Mouse (Mus musculus): ENCODE measurements at regions not wholly inside any gene's neighbourhood (a gene's known extent, or its start where the extent isn't known, plus 50 kb on each side); places are given as distances from the start of the nearest gene placed in this dataset.

GRCm38 (mm10) chr2:169389611-169390010 is 197.9 kb downstream of the Gm11011 start:
- Histone ChIP-seq H3K9me3 (no peaks in the 10 kb centered on the region), H3K27me3 (no peaks in the 10 kb centered on the region), H3K36me3 (no peaks in the 10 kb centered on the region), H3K27ac (no peak overlapping the region), H3K9ac (replicated peaks) (no peak overlapping the region), H3K4me1 (replicated peaks) (peaks cover 15% of the 10 kb centered on the region), H3K4me2 (replicated peaks) (no peak overlapping the region), H3K4me3 (replicated peaks) (no peak overlapping the region)
- 80% methylated on average over 4 of the region's 4 CpGs for WGBS
- ATAC-seq: no peak

- no peak for ATAC-seq
- Histone ChIP-seq H3K4me2 (replicated peaks) (no peak overlapping the region), H3K4me1 (replicated peaks) (peaks cover 15% of the 10 kb centered on the region), H3K27ac (no peak overlapping the region), H3K9me3 (no peaks in the 10 kb centered on the region), H3K9ac (replicated peaks) (no peak overlapping the region), H3K27me3 (no peaks in the 10 kb centered on the region), H3K36me3 (no peaks in the 10 kb centered on the region), H3K4me3 (replicated peaks) (no peak overlapping the region)
- WGBS: 68% methylated on average over 8 of the region's 8 CpGs
These were observed 199.0 kb downstream of the Gm11011 start for GRCm38 (mm10) chr2:169388569-169388968.

DNA sequence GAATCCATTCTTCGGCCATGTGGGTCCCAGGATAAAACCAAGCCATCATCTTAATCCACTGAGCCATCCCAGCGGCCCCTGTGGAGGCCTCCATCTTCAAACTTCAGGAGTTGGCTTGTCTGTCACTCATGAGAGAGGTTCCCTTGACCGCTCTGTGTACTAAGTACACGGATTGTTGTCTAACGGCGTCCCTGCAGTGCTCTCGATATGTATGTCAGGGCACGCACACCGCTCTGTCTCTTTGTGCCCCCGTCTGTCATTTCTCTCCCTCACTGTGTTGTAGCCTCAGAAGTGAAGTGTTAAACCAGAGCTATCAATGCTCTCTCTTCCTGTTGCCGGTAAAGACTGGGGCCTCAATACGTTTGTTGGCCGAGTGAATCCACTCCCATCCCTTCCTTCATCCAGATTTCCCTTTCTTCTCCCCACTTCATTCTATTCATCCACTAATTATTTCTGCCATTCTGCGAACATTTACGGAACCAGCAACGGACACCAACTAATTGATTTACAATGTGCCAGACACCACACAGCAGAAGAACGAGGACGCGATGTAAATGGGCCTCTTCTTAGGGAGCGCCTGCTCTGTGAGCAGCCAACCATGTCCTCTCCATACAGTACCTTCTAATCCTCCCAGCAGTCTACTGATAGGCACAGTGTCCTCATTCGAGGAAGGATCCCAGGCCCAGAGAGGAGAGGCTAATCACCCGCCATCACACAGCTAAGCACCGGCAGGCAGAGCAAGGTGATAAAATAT is 199.6 kb downstream of the Gm11011 start:
- Histone ChIP-seq H3K4me3 (replicated peaks) (no peak overlapping the region), H3K27me3 (no peaks in the 10 kb centered on the region), H3K9ac (replicated peaks) (no peak overlapping the region), H3K9me3 (no peaks in the 10 kb centered on the region), H3K27ac (no peak overlapping the region), H3K36me3 (no peaks in the 10 kb centered on the region), H3K4me1 (replicated peaks) (peaks cover 15% of the 10 kb centered on the region), H3K4me2 (replicated peaks) (no peak overlapping the region)
- ATAC-seq: peak; percentile 72
- 32% methylated on average over 23 of the region's 23 CpGs for WGBS

DNA sequence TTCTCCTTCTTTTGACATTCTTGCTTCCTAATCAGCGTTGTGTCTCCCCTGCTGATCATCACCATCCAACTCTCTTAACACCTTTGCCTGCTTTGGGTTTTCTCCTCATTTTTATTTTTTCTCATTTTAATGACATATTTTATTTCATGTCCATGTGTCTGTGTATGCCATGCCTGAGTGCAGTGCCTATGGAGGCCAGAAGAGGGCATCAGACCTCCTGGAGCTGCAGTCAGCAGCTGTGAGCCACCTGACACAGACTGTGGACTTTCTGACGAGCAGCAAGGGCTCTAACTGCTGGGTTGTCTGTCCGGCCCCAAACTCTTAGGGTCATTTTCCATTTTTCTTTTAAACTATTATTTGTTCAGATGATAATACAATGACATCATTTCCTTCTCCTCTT is 203.8 kb downstream of the Gm11011 start:
- Histone ChIP-seq H3K36me3 (no peaks in the 10 kb centered on the region), H3K4me2 (replicated peaks) (no peak overlapping the region), H3K9ac (replicated peaks) (no peak overlapping the region), H3K4me3 (replicated peaks) (no peak overlapping the region), H3K9me3 (peaks cover 4% of the 10 kb centered on the region; the same call in 1 of the 2 replicates), H3K4me1 (replicated peaks) (peaks cover 9% of the 10 kb centered on the region), H3K27me3 (no peaks in the 10 kb centered on the region), H3K27ac (no peak overlapping the region)
- no peak for ATAC-seq
- 93% methylated on average over 3 of the region's 3 CpGs for WGBS

GRCm38 (mm10) chr2:169373069-169373468 is 214.5 kb downstream of the Gm11011 start:
- Histone ChIP-seq H3K27me3 (no peaks in the 10 kb centered on the region), H3K36me3 (no peaks in the 10 kb centered on the region), H3K4me2 (replicated peaks) (no peak overlapping the region), H3K9me3 (no peaks in the 10 kb centered on the region), H3K27ac (no peak overlapping the region), H3K4me3 (replicated peaks) (no peak overlapping the region), H3K9ac (replicated peaks) (no peak overlapping the region), H3K4me1 (replicated peaks) (no peaks in the 10 kb centered on the region)
- WGBS: 89% methylated on average over 7 of the region's 7 CpGs
- no peak for ATAC-seq

- Histone ChIP-seq H3K9ac (replicated peaks) (no peak overlapping the region), H3K36me3 (no peaks in the 10 kb centered on the region), H3K9me3 (no peaks in the 10 kb centered on the region), H3K4me2 (replicated peaks) (no peak overlapping the region), H3K27ac (no peak overlapping the region), H3K27me3 (no peaks in the 10 kb centered on the region), H3K4me3 (replicated peaks) (no peak overlapping the region), H3K4me1 (replicated peaks) (0 out of 2 replicates have a peak, but pooled peaks cover 11% of the 10 kb centered on the region)
- no peak for ATAC-seq
- 70% methylated on average over 4 of the region's 4 CpGs for whole genome bisulfite sequencing
These were observed 222.5 kb downstream of the Gm11011 start for GRCm38 (mm10) chr2:169365046-169365445.

DNA sequence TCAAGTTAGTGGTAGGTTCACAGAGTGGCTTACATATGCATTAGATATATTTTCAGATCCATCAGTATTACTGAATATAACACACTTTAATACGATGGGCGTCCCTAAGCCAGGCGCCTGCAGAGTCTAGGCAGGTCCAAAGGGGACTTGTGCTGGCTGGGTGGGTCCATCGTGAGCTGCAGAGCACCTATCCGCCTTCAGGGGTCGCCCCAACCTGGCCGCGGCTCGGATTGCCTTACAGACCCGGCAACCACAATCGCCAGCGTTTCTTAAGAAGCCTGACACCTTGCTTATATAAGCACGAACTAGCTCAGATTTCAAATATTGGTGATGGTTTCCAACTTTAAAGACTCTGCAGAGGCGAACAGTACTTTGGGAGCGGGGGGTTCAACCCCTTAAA is 227.3 kb downstream of the Gm11011 start:
- H3K36me3 ChIP-seq: no peaks in the 10 kb centered on the region
- 0 out of 2 replicates have a peak, but pooled peaks have one; percentile 45 for ATAC-seq

DNA sequence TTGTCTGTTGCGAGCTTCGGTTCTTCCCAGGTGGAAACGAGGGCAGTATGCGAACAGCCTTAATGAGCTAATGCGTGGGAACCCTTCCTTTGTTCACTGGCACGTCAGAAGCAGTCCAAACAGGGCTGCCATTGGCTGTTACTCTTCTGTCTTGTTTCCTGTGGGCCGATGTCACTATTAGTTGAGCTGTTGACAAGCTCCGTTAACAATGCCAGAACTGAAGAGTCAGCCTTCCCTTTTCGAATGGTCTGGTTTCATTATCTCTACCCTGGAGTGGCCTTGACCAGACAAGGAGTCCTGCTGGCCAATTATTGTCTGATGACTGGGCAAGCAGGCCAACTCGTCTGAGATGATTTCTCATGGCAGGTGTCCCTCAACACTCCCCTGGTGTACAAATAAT is 230.1 kb downstream of the Gm11011 start:
- Histone ChIP-seq H3K27ac (no peak overlapping the region), H3K4me3 (replicated peaks) (no peak overlapping the region), H3K27me3 (no peaks in the 10 kb centered on the region), H3K9me3 (no peaks in the 10 kb centered on the region), H3K4me2 (replicated peaks) (no peak overlapping the region), H3K36me3 (no peaks in the 10 kb centered on the region), H3K4me1 (replicated peaks) (0 out of 2 replicates have a peak, but pooled peaks cover 11% of the 10 kb centered on the region), H3K9ac (replicated peaks) (no peak overlapping the region)
- no peak for ATAC-seq
- WGBS: 55% methylated on average over 10 of the region's 10 CpGs

More for the DNA sequence above, 227.3 kb downstream of the Gm11011 start:
- H3K4me1 ChIP-seq (replicated peaks): 0 out of 2 replicates have a peak, but pooled peaks cover 11% of the 10 kb centered on the region
- no peak overlapping the region for H3K27ac ChIP-seq
- H3K9ac ChIP-seq (replicated peaks): no peak overlapping the region
- no peak overlapping the region for H3K4me3 ChIP-seq (replicated peaks)
- no peaks in the 10 kb centered on the region for H3K9me3 ChIP-seq
- H3K4me2 ChIP-seq (replicated peaks): peak overlapping the region; percentile 29; the same call in 1 of the 2 replicates
- 27% methylated on average over 15 of the region's 15 CpGs for WGBS
- H3K27me3 ChIP-seq: no peaks in the 10 kb centered on the region

GRCm38 (mm10) chr2:169351547-169351946 is 236.0 kb downstream of the Gm11011 start:
- no peak overlapping the region for H3K4me2 ChIP-seq (replicated peaks)
- H3K9ac ChIP-seq (replicated peaks): no peak overlapping the region
- H3K9me3 ChIP-seq: no peaks in the 10 kb centered on the region
- no peaks in the 10 kb centered on the region for H3K36me3 ChIP-seq
- no peak for ATAC-seq
- H3K4me1 ChIP-seq (replicated peaks): no peaks in the 10 kb centered on the region
- WGBS: 86% methylated on average over 7 of the region's 7 CpGs
- H3K27ac ChIP-seq: no peak overlapping the region
- H3K27me3 ChIP-seq: no peaks in the 10 kb centered on the region
- no peak overlapping the region for H3K4me3 ChIP-seq (replicated peaks)

- Histone ChIP-seq H3K27me3 (no peaks in the 10 kb centered on the region), H3K9me3 (no peaks in the 10 kb centered on the region), H3K9ac (replicated peaks) (no peak overlapping the region), H3K36me3 (no peaks in the 10 kb centered on the region), H3K4me1 (replicated peaks) (peaks cover 5% of the 10 kb centered on the region), H3K4me2 (replicated peaks) (no peak overlapping the region), H3K27ac (peak overlapping the region; percentile 35; the same call in 1 of the 2 replicates), H3K4me3 (replicated peaks) (no peak overlapping the region)
- WGBS: 27% methylated on average over 10 of the region's 10 CpGs
- peak; percentile 40; the same call in 1 of the 2 replicates for ATAC-seq
These were observed 241.4 kb downstream of the Gm11011 start for GRCm38 (mm10) chr2:169346107-169346506.

DNA sequence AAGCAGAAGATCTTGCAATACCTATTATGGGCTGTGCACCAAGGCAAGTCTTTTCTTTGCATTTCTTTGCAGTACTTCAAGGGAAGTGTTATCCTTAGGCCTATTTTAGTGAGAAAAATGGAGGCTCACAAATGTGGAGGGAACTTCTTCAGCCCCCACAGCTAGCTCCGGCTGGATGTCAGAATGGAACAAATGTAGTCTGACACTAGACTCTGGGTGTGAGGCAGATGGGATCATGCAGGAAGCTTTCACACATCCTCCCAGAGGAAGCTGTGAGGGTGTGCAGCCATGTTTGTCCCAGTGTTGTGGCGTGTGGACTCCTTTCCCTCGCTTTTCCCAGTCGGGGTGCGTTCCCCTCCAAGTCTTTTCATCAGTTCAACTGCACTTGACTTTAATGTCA is 268.0 kb downstream of the Gm11011 start:
- H3K36me3 ChIP-seq: no peaks in the 10 kb centered on the region
- peaks cover 2% of the 10 kb centered on the region; the same call in 1 of the 2 replicates for H3K4me1 ChIP-seq (replicated peaks)
- no peaks in the 10 kb centered on the region for H3K27me3 ChIP-seq
- H3K9me3 ChIP-seq: no peaks in the 10 kb centered on the region
- H3K4me3 ChIP-seq (replicated peaks): no peak overlapping the region
- ATAC-seq: no peak
- no peak overlapping the region for H3K9ac ChIP-seq (replicated peaks)
- WGBS: 87% methylated on average over 5 of the region's 5 CpGs
- H3K4me2 ChIP-seq (replicated peaks): no peak overlapping the region
- H3K27ac ChIP-seq: no peak overlapping the region

DNA sequence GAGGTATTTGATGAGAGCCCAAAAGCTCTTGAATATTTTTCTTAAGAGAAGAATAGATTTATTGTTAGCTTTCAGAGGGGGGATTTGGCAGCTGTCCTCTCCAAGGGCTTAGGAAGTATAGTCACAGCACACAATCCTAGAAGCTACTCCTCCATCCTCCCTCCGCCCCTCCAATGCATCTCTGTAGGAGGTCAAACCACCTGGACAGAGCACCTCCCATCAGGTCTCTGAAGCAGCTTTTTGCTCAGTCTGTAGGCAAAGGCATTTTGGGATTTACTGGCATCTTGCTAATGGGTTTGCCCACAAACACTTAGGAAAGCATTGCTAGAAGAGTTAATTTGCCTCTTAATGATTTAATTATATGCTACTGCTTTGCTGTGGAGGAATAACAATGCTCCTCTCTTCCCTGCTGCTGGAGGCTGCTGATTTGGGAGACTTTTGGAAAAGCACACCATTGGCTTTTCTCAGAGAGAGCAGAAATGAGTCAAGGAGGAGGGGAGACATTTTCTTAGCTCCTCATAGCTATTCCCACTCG is 273.1 kb downstream of the Gm11011 start:
- Histone ChIP-seq H3K4me2 (replicated peaks) (no peak overlapping the region), H3K36me3 (no peaks in the 10 kb centered on the region), H3K4me1 (replicated peaks) (peaks cover 15% of the 10 kb centered on the region; the same call in 1 of the 2 replicates), H3K27me3 (no peaks in the 10 kb centered on the region), H3K4me3 (replicated peaks) (no peak overlapping the region), H3K9ac (replicated peaks) (no peak overlapping the region), H3K27ac (no peak overlapping the region), H3K9me3 (no peaks in the 10 kb centered on the region)
- 29% methylated on average over 2 of the region's 2 CpGs for WGBS
- no peak for ATAC-seq
